Mouse (Mus musculus) E14TG2a.4 (cell line): ENCODE measurements around the gene Pax3.

Experiments used
- CTCF ChIP-seq: conservative IDR thresholded peaks from 2 replicates; pipeline ENCODE4 v1.5.1; 2014; ENCODE audit warnings: low read length
- NANOG ChIP-seq: IDR thresholded peaks from 2 replicates; pipeline ENCODE4 v1.6.1; 2014; ENCODE audit warnings: borderline replicate concordance, low read length, mixed read lengths
- POU5F1 ChIP-seq: IDR thresholded peaks from 2 replicates; pipeline ENCODE4 v1.6.1; 2014; ENCODE audit warnings: low read length, borderline replicate concordance

GRCm38 (mm10) chr1:78143403-78143802 lies 53.5 kb downstream of the Pax3 start:
- TF ChIP-seq CTCF (no peak), NANOG (no peak), POU5F1 (no peak; the same call in 1 of the 2 replicates)
